Mouse (Mus musculus): ENCODE results near the gene Crygs. TPM values are rescaled to one million over a fixed set of nuclear protein-coding genes. Genes with fewer than 3 reads are reported as not detected.

Gene Crygs
- 0.33 TPM in 1 of 2 replicates, not detected in the other for polyA plus RNA-seq (2012; rRNA removed)

DNA sequence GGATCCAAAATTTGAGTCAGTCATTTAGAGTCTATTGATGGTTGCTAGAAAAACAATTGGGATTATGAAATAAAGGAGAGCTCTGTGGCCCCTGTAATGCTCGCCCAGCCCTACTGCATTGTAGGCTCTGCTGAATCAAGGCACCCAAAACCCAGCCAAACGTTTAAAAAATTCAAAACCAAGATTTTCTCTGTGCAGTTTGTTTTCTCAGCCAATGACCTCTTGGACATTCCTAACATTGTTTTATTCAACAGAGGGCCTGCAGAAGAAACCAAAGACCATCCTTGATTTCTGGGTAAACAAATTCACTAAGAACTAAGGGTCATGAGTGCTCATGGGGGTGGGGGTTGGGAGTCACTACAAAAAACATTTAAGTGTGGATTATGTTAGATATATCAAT is at the start of gene Crygs:
TSS of gene Crygs (minus strand) at position 101 of the 400 bp plus-strand sequence.
- no peak within 1 kb of the TSS for H3K4me3 ChIP-seq (ENCODE audit: insufficient read depth, low read length)
- no peaks in the 10 kb centered on the region for H3K4me1 ChIP-seq (ENCODE audit: control insufficient read depth, insufficient read depth, low read length)
- TF ChIP-seq POLR2A (IDR thresholded peaks at IDR 0.05; ENCODE audit: extremely low read depth, insufficient read depth, low read length) (no peak), CTCF (IDR thresholded peaks at IDR 0.05; ENCODE audit: extremely low read depth, insufficient read depth, low read length) (no peak)
- H3K27ac ChIP-seq (ENCODE audit: insufficient read depth, low read length) = no peak within 1 kb of the TSS

DNA sequence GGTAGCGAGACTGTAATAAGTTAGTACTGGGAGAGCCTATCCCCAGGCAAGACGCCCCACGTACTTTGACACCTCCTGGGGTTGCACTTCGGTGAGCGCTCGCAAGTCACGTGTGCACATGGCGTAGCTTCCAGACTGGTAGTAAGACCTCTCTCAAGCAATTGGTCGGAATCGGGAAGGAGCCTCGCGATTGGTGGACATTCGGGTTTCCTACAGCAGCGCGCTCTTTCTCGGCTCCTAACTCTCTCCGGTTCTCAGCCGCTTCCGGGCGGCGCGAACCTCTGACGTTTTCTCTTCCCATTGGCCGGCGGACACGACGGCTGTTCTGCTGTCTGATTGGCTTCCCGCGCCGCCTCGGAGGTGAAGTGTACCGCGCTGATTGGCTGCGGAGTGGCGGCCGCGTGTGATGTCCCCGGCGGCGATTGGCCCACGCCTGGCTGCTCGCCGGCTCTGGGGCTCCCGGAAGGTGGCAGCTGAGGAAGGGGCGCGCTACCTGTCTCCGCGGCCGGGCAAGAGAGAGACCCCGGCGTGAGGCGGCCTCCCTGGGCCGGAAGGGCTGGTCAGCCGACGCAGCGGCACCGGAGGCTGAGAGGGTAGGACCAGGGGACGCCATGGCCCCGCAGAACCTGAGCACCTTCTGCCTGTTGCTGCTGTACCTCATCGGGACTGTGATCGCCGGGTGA is 46.2 kb upstream of the Crygs start, which contains the start of the genes Tbccd1 and Dnajb11:
TSS of gene Tbccd1 (minus strand) at position 239 of the 683 bp plus-strand sequence.
TSS of gene Dnajb11 (plus strand) at position 415 of the 683 bp plus-strand sequence.
- TF ChIP-seq CTCF (IDR thresholded peaks at IDR 0.05; ENCODE audit: extremely low read depth, insufficient read depth, low read length) = no peak
- TF ChIP-seq POLR2A (IDR thresholded peaks at IDR 0.05; ENCODE audit: extremely low read depth, insufficient read depth, low read length) = peak; percentile 73
- Histone ChIP-seq H3K4me3 (ENCODE audit: insufficient read depth, low read length) (peak within 1 kb of the TSS; percentile 41), H3K27ac (ENCODE audit: insufficient read depth, low read length) (no peak within 1 kb of the TSS; the same call in 1 of the 2 replicates), H3K4me1 (ENCODE audit: control insufficient read depth, insufficient read depth, low read length) (peaks cover 3% of the 10 kb centered on the region)

DNA sequence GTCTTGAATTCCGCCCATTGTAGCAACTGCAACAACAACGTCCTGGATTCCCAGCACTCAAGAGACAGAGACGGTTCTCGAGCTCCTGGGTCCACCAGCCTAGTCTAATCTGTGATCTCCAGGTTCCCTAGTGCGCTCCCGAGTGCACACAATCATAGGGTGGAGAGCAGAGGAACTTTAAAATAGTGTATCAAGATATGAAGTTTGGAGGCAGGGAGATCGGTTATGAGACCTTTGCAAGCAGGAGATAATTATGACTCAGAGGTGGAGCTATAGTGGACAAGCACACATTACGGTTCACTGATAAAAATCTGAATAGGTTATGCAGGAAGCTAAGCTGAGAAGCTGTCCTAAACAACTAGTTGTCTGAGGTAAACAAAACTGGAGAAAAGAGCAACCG is 45.4 kb upstream of the Crygs start:
- TF ChIP-seq CTCF (IDR thresholded peaks at IDR 0.05; ENCODE audit: extremely low read depth, insufficient read depth, low read length) (no peak), POLR2A (IDR thresholded peaks at IDR 0.05; ENCODE audit: extremely low read depth, insufficient read depth, low read length) (no peak)
- no peak overlapping the region for H3K27ac ChIP-seq (ENCODE audit: insufficient read depth, low read length)

DNA sequence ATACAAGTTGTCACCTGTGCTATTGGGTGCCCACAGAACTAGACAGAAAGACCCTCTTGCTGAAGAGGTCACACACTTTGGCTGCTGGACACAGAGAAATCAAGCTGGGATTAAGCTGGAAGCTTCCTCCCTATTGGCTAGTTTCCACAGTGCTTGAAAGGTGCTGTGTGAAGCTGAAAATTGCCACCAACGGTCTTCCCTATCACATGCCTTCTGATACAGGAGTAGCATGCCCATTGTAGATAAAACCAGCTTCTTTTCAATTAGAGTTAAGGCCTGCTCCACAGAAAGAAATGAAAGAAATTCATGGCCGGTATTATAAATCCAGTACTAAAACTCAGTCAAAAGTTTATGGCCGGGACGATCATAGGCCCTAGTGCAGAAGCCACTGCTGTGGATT is 41.3 kb upstream of the Crygs start:
- Histone ChIP-seq H3K4me1 (ENCODE audit: control insufficient read depth, insufficient read depth, low read length) (no peaks in the 10 kb centered on the region), H3K4me3 (ENCODE audit: insufficient read depth, low read length) (no peak overlapping the region), H3K27ac (ENCODE audit: insufficient read depth, low read length) (no peak overlapping the region)
- no peak for TF ChIP-seq POLR2A (IDR thresholded peaks at IDR 0.05; ENCODE audit: extremely low read depth, insufficient read depth, low read length)
- TF ChIP-seq CTCF (IDR thresholded peaks at IDR 0.05; ENCODE audit: extremely low read depth, insufficient read depth, low read length) = no peak

More for the DNA sequence above, 45.4 kb upstream of the Crygs start:
- Histone ChIP-seq H3K4me1 (ENCODE audit: control insufficient read depth, insufficient read depth, low read length) (peaks cover 3% of the 10 kb centered on the region), H3K4me3 (ENCODE audit: insufficient read depth, low read length) (peak overlapping the region; percentile 41; the same call in 1 of the 2 replicates)

DNA sequence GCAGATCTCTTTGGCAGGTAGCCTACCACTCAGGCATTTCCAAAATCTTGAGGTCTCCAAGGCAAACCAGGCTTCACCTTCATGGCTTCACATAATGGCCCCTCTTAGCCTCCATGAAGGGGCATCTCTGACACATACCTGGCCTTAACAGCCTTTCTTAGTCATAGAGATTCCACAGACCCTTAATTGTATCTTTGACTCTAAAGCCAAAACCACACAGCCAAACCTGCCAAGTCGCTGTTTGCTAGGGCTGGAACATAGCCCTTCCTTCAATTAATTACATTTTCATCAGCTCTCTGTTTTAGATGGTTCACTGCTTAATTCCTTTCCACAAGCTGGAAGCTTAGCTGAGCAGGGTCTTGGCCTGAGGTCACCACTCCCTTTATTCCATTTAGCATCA is 37.0 kb upstream of the Crygs start:
- no peaks in the 10 kb centered on the region for H3K4me1 ChIP-seq (ENCODE audit: control insufficient read depth, insufficient read depth, low read length)
- TF ChIP-seq CTCF (IDR thresholded peaks at IDR 0.05; ENCODE audit: extremely low read depth, insufficient read depth, low read length) (no peak), POLR2A (IDR thresholded peaks at IDR 0.05; ENCODE audit: extremely low read depth, insufficient read depth, low read length) (no peak)

DNA sequence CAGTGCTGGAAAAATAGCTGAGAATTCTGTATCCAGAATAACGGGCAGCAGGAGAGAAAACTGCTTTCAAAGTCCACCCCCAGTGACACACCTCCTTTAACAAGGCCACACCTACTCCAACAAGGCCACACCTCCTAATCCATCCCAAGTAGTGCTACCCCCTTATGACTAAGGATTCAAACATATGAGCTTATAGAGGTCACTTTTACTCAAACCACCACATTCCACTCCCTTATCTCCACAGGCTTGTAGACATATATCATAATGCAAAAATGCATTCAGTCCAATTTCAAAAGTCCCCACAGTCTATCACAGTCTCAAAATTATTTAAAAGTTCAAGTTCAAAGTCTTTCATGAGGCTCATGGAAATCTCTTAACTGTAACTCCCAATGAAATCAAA is 36.3 kb upstream of the Crygs start:
- Histone ChIP-seq H3K4me3 (ENCODE audit: insufficient read depth, low read length) (no peak overlapping the region), H3K27ac (ENCODE audit: insufficient read depth, low read length) (no peak overlapping the region), H3K4me1 (ENCODE audit: control insufficient read depth, insufficient read depth, low read length) (no peaks in the 10 kb centered on the region)
- TF ChIP-seq POLR2A (IDR thresholded peaks at IDR 0.05; ENCODE audit: extremely low read depth, insufficient read depth, low read length) = no peak

More for the DNA sequence above, 37.0 kb upstream of the Crygs start:
- no peak overlapping the region for H3K27ac ChIP-seq (ENCODE audit: insufficient read depth, low read length)
- no peak overlapping the region for H3K4me3 ChIP-seq (ENCODE audit: insufficient read depth, low read length)

DNA sequence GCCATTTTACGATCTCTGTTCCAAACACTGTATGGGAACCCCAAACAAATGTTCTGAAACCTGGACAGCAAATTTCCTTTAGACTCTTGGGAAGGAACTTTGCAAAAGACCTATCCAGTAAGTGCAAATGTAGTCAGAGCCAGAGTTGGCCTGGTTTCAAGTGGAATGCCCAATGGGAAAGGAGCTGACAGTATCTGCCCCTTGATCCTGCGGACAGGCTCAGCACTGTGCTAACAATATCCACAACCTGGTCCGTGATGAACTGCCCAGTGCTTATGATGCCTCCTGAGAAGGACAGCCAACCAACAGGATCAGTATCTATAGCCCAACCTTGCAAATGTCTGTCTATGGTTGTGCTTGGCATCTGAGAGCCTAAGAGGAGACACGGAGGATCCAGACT is 34.1 kb upstream of the Crygs start:
- Histone ChIP-seq H3K27ac (ENCODE audit: insufficient read depth, low read length) (no peak overlapping the region), H3K4me3 (ENCODE audit: insufficient read depth, low read length) (no peak overlapping the region), H3K4me1 (ENCODE audit: control insufficient read depth, insufficient read depth, low read length) (no peaks in the 10 kb centered on the region)
- TF ChIP-seq CTCF (IDR thresholded peaks at IDR 0.05; ENCODE audit: extremely low read depth, insufficient read depth, low read length) (no peak), POLR2A (IDR thresholded peaks at IDR 0.05; ENCODE audit: extremely low read depth, insufficient read depth, low read length) (no peak)

DNA sequence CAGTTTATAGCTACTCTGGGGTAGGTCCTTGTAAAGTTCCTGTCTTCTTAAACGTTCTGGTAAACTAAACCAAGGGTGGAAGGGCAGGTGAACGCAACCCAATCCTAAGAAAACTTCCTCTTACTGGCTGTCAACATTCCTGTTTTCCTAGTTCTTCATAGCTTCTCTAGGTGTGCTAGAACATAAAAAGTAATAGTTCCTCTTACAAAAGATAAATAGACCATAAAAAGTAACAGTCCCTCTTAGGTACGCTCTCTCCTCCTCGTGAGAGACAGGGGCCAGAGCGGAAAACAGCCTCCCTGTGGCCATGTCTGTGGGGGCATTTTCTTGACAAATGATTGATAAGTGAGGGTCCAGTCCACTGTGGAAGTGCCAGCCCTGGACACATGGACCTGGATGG is 33.5 kb upstream of the Crygs start:
- Histone ChIP-seq H3K4me1 (ENCODE audit: control insufficient read depth, insufficient read depth, low read length) (peaks cover 4% of the 10 kb centered on the region; the same call in 1 of the 2 replicates), H3K4me3 (ENCODE audit: insufficient read depth, low read length) (peak overlapping the region; percentile 48), H3K27ac (ENCODE audit: insufficient read depth, low read length) (no peak overlapping the region)
- TF ChIP-seq POLR2A (IDR thresholded peaks at IDR 0.05; ENCODE audit: extremely low read depth, insufficient read depth, low read length) = no peak
- TF ChIP-seq CTCF (IDR thresholded peaks at IDR 0.05; ENCODE audit: extremely low read depth, insufficient read depth, low read length) = no peak

DNA sequence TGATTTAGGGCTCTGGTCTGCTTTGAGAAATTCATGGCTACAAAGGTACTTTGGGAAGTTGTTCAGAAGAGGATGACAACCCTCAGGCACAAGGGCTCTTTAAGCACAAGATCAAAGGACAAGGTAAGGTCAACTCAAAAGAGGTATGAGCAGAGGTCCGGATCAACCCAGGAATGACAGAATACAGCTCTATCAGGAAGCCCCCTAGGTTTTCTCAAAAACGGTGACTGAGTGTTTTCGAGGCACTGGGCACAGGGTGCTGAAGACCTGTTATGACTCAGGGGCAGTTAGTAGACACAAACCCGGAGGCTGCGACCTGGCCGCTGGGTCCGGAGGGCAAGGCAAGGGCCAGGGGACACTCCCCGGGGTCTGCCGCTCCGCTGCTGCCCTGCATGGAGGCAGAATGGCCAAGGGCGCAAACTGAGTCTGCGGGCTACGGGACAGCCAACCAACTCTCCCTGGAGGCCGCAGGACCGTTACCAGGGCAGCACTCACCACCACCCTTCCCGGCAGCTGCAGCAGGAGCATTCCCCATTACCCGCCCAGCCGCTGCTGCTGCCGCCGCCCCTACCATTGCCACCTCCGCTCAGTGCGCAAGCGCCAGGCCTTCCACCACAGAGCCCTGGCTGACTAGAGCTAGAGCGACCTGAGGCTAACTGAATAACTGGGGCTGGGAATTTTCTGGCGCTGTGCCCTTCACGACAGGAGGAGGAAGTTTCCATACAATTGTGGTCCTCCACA is 32.9 kb upstream of the Crygs start:
- H3K4me1 ChIP-seq (ENCODE audit: control insufficient read depth, insufficient read depth, low read length) = peaks cover 6% of the 10 kb centered on the region; the same call in 1 of the 2 replicates
- TF ChIP-seq CTCF (IDR thresholded peaks at IDR 0.05; ENCODE audit: extremely low read depth, insufficient read depth, low read length) (no peak), POLR2A (IDR thresholded peaks at IDR 0.05; ENCODE audit: extremely low read depth, insufficient read depth, low read length) (peak; percentile 60)
- H3K4me3 ChIP-seq (ENCODE audit: insufficient read depth, low read length) = peak overlapping the region; percentile 48
- H3K27ac ChIP-seq (ENCODE audit: insufficient read depth, low read length) = no peak overlapping the region

Data from cortical plate, adult 2 months (tissue).